Mouse (Mus musculus) megakaryocyte, embryonic 14.5 days (primary cell): ENCODE results near the gene Ndufab1. TPM values are rescaled to one million over a fixed set of nuclear protein-coding genes. Genes with fewer than 3 reads are reported as not detected.
"Not testable (repeated sequence)": the region's sequence is repeated elsewhere in the genome, so short reads cannot be mapped to it uniquely, and the experiment has no call there.

Experiments
- H3K27me3 ChIP-seq: replicated peaks from 2 replicates; pipeline ENCODE3; 2012; ENCODE audit warnings: inconsistent platforms
- H3K36me3 ChIP-seq: replicated peaks from 2 replicates; pipeline ENCODE3; 2012; ENCODE audit warnings: low read length, inconsistent platforms, mixed read lengths
- H3K4me1 ChIP-seq: 2 replicates; pipeline ENCODE4 v1.6.1; 2012; ENCODE audit warnings: inconsistent platforms
- H3K4me3 ChIP-seq: replicated peaks from 2 replicates; pipeline ENCODE3; 2012; ENCODE audit warnings: moderate library complexity, mild to moderate bottlenecking, inconsistent platforms
- H3K9me3 ChIP-seq: 2 replicates; pipeline ENCODE4 v1.6.1; 2012; ENCODE audit warnings: inconsistent platforms
- FLI1 ChIP-seq: IDR thresholded peaks from 2 replicates; pipeline ENCODE4 v1.6.1; 2012; ENCODE audit warnings: low read length, inconsistent platforms, mixed read lengths
- GATA1 ChIP-seq: IDR thresholded peaks from 3 replicates; pipeline ENCODE4 v1.6.1; 2012; ENCODE audit warnings: mixed read lengths, low read length, inconsistent platforms, borderline replicate concordance
- polyA plus RNA-seq: library from polyadenylated mRNA; stranded (reverse); fragments of >175 nt; gene quantifications from 2 replicates; pipeline ENCODE4 v1.2.3, GENCODE M21; 2012; ENCODE audit warnings: low replicate concordance; ENCODE audit not compliant: insufficient read depth

Ndufab1 gene
- polyA plus RNA-seq, 1 experiment: 847 TPM

DNA sequence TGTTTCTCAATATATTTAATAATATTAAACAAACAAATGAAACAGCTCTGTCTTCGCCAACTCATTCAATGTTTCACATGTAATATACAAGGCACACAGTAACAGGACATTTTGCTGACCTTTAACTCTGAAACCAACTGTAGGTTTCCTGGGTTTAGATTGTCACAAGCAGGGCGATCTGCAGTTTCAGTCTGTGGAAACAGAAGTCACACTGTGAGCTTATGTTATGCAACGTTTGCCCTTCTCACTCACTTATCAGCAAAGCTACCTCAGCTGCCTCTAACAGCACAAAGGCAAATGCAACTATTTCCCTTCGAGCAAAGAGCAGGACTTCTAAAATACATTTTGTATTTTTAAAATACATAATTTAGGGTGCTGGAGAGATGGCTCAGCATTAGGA lies 21.8 kb upstream of the Ndufab1 start:
- no peaks in the 10 kb centered on the region for H3K27me3 ChIP-seq
- peaks cover 8% of the 10 kb centered on the region for H3K4me1 ChIP-seq
- TF ChIP-seq GATA1: no peak
- no peak for TF ChIP-seq FLI1
- H3K4me3 ChIP-seq: no peak overlapping the region
- peaks cover 94% of the 10 kb centered on the region for H3K36me3 ChIP-seq
- no peaks in the 10 kb centered on the region for H3K9me3 ChIP-seq

DNA sequence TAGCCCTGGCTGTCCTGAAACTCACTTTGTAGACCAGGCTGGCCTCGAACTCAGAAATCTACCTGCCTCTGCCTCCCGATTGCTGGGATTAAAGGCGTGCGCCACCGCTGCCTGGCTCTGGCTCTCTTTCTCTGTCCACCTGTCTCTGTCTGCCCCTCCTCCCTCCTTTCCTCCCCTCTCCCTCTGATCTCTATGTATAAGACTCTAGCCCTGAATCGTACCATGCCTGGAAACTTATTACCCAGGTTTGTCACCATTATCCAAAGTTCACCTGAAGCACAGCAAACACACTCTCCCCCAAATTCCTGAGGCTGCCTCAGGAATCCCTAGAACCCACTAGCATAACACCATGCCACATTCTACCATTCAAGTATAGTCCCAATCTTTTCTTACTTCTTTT lies 6.5 kb upstream of the Ndufab1 start:
- Histone ChIP-seq H3K36me3 (peaks cover 63% of the 10 kb centered on the region), H3K27me3 (no peaks in the 10 kb centered on the region), H3K9me3 (no peaks in the 10 kb centered on the region), H3K4me3 (no peak overlapping the region), H3K4me1 (peaks cover 5% of the 10 kb centered on the region)
- TF ChIP-seq GATA1 (no peak), FLI1 (no peak)

DNA sequence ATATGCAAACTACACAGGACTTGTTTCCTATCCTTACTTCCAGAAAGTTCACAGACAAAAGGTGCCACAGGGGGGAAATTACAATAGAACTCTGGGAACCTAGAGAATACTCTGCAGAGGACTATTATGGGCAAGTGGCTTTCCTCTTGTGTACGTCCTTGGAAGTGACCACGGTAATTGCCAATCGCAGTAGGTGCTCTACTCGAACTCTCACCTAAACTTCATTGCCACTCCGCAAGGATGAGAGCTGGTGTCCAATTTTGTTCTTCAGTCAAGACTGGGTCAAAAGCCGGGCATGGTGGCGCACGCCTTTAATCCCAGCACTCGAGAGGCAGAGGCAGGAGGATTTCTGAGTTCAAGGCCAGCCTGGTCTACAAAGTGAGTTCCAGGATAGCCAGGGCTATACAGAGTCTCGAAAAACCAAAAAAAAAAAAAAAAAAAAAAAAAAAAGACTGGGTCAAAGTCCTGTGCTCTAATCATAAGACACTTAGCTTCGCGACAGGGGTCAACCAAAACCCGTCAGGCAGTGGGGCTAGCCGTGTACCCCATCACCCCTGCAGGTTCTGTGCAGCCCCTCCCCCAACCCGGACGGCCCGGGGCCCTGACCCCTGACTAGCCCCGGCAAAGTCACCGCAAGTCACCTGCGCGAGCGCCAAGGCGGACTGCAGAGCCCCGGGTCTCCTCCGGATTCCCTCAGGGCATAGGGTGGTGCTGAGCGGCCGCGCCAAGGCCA lies 506 bp downstream of the Ndufab1 start:
- H3K27me3 ChIP-seq, H3K9me3 ChIP-seq: not testable (repeated sequence)
- Histone ChIP-seq H3K4me1 (peaks cover 43% of the 10 kb centered on the region), H3K4me3 (peak overlapping the region; percentile 95), H3K36me3 (peaks cover 28% of the 10 kb centered on the region)

DNA sequence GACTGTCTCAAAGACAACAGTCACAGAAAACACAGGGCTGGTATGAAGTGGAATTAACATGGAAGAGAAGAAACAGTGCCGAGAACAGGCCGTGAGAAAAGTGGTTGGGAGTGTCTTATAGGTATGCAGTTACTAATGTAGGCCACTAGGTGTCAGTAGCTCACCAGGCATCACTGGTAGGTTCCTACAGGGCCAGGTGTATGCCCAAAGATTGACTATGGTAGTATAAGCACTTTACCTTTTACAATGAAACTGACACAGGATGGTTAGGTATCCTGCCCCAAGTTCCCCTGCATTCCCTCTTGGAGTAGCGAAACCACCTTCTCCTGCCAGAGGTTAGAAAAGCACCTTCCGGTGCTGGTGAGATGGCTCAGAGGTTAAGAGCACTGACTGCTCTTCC lies 2.5 kb downstream of the Ndufab1 start:
- Histone ChIP-seq H3K36me3 (peaks cover 48% of the 10 kb centered on the region), H3K27me3 (no peaks in the 10 kb centered on the region), H3K9me3 (no peaks in the 10 kb centered on the region), H3K4me1 (peaks cover 54% of the 10 kb centered on the region), H3K4me3 (no peak overlapping the region)
- TF ChIP-seq FLI1 (no peak), GATA1 (no peak)

DNA sequence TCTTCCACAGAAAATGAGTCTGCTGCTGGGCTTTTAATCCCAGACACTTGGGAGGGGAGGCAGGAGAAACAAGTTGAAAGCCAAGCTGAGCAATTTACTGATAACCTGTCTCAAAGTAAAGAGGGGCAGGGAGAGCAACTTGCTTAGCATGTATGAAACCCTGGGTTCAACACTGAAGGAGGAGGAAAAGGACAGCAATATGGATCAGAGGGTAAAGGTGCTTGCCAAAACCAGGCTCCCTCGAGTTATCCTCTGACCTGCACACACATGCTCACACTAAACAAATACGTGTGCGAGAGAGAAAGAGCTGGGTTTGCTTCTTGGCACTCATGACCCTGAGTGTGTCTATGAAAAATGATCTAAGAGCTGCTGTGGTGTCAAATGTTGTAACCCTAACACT lies 3.7 kb downstream of the Ndufab1 start:
- H3K4me3 ChIP-seq: no peak overlapping the region
- peaks cover 49% of the 10 kb centered on the region for H3K4me1 ChIP-seq
- H3K27me3 ChIP-seq: no peaks in the 10 kb centered on the region
- TF ChIP-seq FLI1 (no peak), GATA1 (no peak)
- no peaks in the 10 kb centered on the region for H3K9me3 ChIP-seq
- H3K36me3 ChIP-seq: peaks cover 57% of the 10 kb centered on the region

DNA sequence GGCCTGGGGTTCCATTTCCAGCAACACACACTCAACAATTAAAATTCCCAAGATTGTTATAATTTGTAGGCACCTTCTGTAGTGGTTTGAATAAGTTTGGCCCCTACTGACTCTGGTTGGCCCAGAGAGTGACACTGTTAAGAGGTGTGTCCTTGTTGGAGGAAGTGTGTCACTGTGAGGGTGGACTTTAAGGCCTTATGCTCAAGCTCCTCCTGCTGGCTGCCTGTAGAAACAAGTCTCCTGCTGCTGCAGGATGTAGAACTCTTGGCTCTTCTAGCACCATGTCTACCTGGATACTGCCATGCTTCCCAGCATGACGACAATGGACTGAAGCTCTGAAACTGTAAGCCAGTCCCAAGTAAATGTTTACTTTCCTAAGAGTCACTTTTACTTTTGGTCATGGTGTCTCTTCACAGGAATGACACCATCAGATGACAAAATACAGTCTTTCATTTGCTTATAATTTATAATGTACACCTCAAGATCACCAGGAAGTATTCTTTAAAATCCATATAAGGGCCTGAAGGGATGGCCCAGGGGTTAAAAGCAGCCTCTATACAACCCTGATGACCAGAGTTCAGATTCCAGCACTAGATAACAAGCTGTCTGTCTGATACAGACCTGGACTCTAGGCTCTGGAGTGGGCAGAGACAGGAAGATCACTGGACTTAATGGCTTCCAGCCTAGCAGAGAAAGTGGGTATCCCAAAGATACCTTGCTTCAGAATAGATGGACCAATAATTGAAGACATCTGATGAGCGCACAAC lies 6.9 kb downstream of the Ndufab1 start:
- peaks cover 31% of the 10 kb centered on the region for H3K4me1 ChIP-seq
- peaks cover 87% of the 10 kb centered on the region for H3K36me3 ChIP-seq
- no peaks in the 10 kb centered on the region for H3K9me3 ChIP-seq
- no peak overlapping the region for H3K4me3 ChIP-seq
- TF ChIP-seq FLI1 (no peak), GATA1 (no peak)
- H3K27me3 ChIP-seq: no peaks in the 10 kb centered on the region

DNA sequence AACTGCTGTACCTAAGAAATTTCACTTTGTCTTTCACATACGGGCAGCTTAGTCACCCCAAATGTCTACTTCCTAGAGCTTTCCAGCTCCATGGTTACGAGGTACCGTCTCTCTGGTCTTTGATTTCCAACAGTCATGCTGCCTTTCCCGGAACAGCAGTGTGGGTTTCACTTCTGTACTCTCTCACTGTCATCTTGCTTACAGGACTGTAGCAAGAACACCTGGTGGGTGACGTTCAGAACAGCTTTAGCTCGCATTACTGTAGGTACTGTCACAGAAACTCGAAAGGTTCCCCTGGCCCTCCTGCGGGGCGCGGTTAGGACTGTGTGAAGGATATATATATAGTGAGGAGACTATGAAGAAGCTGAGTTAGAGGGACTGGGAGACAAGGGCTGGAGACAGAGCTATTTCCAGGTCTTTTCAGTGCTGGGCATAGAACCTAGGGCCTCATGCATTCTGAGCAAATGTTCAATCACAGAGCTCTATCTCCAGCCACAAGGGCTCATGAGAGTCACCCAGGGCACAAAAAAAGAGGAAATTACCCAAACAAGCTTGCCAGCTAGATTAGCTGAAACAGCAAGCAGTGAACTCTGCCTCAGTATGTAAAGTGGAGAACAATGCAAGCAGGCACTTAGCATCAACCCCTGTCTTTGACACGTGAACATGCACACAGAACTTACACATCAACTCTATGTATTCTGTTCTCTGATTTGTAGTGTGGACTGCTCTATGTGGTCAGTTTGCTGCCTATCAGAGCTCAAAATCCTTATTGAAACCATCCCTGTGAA lies 14.3 kb downstream of the Ndufab1 start:
- no peaks in the 10 kb centered on the region for H3K27me3 ChIP-seq
- TF ChIP-seq FLI1 (no peak), GATA1 (no peak)
- H3K4me1 ChIP-seq: peaks cover 24% of the 10 kb centered on the region
- no peaks in the 10 kb centered on the region for H3K9me3 ChIP-seq
- H3K4me3 ChIP-seq: no peak overlapping the region
- peaks cover 90% of the 10 kb centered on the region for H3K36me3 ChIP-seq

DNA sequence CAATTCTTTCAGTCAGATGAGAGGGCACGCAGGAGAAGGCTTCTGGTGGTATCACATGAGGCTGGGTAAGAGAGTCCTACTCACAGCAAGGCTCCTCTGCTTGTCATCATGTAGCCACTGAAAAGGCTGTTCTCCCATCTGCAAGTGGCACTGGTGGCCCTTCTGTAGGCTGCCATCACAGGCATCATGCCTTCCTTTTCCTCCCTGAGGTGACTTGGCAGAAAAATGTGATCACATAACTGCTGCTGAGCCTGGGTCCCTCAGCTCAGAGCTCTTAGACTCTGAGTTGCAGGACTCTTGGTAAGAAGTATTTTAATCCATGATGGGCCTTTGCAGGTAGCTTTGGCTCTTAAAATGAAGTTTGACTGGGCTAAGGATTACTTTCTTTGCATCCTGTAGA lies 20.6 kb downstream of the Ndufab1 start:
- H3K27me3 ChIP-seq: no peaks in the 10 kb centered on the region
- no peaks in the 10 kb centered on the region for H3K9me3 ChIP-seq
- H3K36me3 ChIP-seq: peaks cover 91% of the 10 kb centered on the region
- no peak for TF ChIP-seq GATA1
- H3K4me1 ChIP-seq: peaks cover 45% of the 10 kb centered on the region
- H3K4me3 ChIP-seq: peak overlapping the region; percentile 83

DNA sequence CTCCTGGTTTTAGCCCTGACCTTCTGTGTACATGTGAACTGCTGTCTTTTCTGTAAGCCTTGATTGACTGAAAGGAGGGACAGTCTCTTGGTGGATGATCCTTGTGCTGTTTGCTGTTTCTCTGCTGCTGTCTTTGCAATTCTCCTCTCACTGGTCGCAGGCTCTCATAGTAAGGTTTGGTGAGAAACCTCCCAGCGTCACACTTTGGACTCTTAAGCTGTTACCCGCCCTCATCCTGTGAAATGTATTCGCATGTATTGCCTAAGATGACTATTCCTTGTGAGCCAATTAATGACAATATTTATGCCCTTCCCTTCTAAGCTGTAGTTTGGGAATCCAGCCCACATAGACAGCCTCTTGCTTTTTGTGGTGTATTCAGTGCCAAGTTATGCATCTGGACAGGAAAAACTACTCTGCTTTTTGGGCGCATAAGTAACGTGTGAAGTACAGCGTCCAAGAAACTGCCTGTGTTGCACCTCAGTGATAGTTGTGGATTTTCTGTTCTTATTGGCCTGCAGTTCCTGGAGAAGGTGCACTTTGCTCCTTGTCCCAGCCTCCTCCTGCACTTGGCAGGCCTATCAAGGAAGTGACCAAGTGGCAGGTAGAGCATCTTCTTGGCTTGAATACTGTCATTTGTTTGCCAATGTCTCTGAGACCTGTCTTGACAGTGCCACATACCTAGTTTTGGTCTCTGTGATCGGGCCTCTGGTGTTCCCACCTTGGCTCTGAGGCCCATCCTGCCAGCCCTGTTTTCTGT lies 21.7 kb downstream of the Ndufab1 start:
- no peaks in the 10 kb centered on the region for H3K9me3 ChIP-seq
- H3K4me1 ChIP-seq: peaks cover 44% of the 10 kb centered on the region
- H3K36me3 ChIP-seq: peaks cover 91% of the 10 kb centered on the region
- H3K4me3 ChIP-seq: no peak overlapping the region
- TF ChIP-seq FLI1 (no peak), GATA1 (no peak)
- H3K27me3 ChIP-seq: no peaks in the 10 kb centered on the region
